Mouse (Mus musculus): ENCODE results near the gene Tac4. TPM values are rescaled to one million over a fixed set of nuclear protein-coding genes. Genes with fewer than 3 reads are reported as not detected.

Tac4 gene
- polyA plus RNA-seq, 1 experiment from 2014 or later, result 0.13 TPM

DNA sequence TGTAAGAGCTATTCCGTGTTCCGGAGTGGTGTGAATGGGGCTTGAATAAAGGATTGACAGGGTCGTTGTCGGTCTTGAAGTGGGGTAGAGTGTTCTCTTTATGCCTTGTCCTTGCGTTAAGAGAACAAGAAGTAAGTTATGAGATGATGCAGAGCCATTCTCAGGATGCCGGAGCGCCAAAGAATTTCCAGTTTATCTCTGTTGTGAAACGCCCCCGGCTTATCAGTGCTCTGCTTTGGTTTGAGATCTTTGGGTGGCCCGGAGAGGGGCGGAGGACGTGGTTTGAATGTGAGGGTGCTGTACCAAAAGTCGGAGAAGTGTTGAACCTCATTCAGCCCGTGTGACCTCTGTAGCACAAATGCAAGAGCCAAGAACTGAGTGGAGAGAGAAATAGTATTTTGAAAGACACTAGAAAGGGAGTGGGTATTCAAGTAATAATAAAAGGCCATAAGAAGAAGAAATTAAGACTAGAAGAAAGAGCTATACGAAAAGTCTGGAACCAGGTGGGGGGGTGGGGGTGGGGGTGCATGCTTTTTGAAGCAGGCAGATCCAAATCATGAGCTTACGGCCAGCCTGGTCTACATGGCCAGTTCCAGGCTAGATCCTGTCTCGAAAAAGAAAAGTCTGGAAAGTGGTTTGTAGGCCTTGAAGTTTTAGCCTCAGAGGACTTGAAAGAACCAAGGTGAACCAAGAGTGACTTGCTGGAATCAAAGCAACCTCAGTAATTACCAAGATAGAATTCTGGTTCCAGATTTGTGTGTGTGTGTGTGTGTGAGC lies 49.5 kb downstream of the Tac4 start:
- no peak for ATAC-seq (replicated peaks; ENCODE audit: insufficient number of reproducible peaks, low FRiP score, low TSS enrichment)
- 6% methylated on average over 17 of the region's 17 CpGs for WGBS (ENCODE audit: insufficient replicate concordance)
- H3K4me2 ChIP-seq, result peak overlapping the region; percentile 68

DNA sequence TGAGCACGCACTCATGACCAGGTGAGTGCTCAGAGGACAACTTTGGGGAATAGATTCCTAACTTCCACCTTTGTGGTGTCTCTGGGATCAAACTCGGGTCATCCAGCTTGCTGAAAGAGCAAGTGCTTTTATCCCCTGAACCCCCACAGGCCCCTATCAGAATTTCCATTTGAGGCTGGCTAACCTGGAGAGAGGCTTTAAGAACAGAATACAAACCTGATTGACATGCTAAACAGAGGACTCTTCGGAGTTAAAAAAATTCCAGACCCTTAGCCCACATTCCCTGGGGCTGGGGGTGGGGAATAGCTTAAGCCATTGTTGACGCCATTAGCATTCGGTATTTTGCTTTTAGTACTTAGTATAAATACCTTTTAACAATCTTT lies 50.1 kb downstream of the Tac4 start:
- Histone ChIP-seq H3K4me1 (ENCODE audit: control insufficient read depth, insufficient read depth, low read length) (peaks cover 14% of the 10 kb centered on the region), H3K4me2 (peak overlapping the region; percentile 68), H3K27me3 (ENCODE audit: control insufficient read depth, insufficient read depth, low read length) (no peaks in the 10 kb centered on the region), H3K27ac (ENCODE audit: low read depth, low read length) (no peak overlapping the region), H3K9ac (ENCODE audit: low read depth, low read length) (peak overlapping the region; percentile 83; the same call in 1 of the 2 replicates), H3K4me3 (ENCODE audit: low read depth, low read length) (peak overlapping the region; percentile 98; the same call in 1 of the 2 replicates), H3K36me3 (ENCODE audit: control insufficient read depth, insufficient read depth, low read length) (no peaks in the 10 kb centered on the region), H3K9me3 (replicated peaks; ENCODE audit: control insufficient read depth, low read length) (no peaks in the 10 kb centered on the region)
- ATAC-seq (replicated peaks; ENCODE audit: insufficient number of reproducible peaks, low FRiP score, low TSS enrichment), result no peak
- 28% methylated on average over 5 of the region's 5 CpGs for WGBS (ENCODE audit: insufficient replicate concordance)

More for the DNA sequence above, 49.5 kb downstream of the Tac4 start:
- Histone ChIP-seq H3K9ac (ENCODE audit: low read depth, low read length) (peak overlapping the region; percentile 83), H3K4me1 (ENCODE audit: control insufficient read depth, insufficient read depth, low read length) (peaks cover 14% of the 10 kb centered on the region), H3K27me3 (ENCODE audit: control insufficient read depth, insufficient read depth, low read length) (no peaks in the 10 kb centered on the region), H3K36me3 (ENCODE audit: control insufficient read depth, insufficient read depth, low read length) (peaks cover 2% of the 10 kb centered on the region; the same call in 1 of the 2 replicates), H3K27ac (ENCODE audit: low read depth, low read length) (peak overlapping the region; percentile 99), H3K4me3 (ENCODE audit: low read depth, low read length) (peak overlapping the region; percentile 98), H3K9me3 (replicated peaks; ENCODE audit: control insufficient read depth, low read length) (no peaks in the 10 kb centered on the region)

DNA sequence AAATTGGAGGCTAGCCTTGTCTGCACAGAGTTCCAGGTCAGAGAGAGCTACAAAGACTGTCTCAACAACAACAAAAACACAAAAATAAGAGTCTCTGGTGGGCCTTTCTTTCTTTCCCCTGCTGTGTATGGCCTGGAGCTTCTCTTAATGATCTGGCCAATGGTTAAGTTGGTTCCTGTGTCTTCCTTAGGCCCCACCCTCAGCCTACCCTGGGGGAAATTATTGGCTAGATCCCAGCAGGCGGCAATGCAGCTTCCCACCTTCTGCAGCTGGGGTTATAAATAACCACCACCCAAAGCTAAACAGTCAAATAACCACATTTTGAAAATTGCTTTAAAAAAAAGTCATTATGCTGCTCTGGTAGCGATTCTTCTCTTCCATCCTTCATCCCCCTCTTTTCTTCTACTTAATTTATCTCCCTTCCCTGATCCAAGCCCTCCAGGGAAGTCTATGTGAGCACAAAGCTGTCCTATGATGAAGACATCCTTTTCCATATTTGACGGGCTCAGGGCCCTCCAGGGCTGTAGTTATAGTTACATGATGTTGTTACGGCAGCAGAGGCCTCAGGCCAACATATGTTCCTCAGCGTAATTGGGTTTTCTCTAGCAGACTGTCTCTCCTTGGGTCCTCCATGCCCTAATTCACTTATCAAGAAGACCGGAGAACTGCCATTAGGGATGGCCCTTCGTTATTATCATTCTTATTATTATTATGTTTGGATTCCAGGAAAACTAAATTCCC lies 54.1 kb downstream of the Tac4 start:
- no peak for ATAC-seq (replicated peaks; ENCODE audit: insufficient number of reproducible peaks, low FRiP score, low TSS enrichment)
- H3K4me2 ChIP-seq, result no peak overlapping the region
- 80% methylated on average over 7 of the region's 7 CpGs for WGBS (ENCODE audit: insufficient replicate concordance)

DNA sequence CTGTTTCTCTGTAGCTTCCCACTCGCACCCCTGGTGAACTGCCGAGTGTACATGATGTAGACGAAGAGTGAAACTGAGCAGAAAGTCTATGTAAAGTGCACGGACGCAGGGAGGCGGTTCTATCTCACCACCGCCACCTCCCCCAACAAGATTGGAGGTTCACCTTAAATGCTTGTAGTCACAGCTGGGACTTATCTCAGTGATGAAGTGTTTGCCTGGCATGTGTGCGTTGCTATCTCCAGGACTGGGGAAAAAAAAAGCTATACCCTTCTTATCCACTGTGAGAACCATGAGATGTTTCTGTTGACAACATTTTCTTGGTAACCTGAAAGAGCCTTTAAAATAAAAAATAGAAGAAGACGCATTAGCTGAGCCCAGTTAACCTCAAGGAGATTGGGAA lies 56.8 kb downstream of the Tac4 start:
- Histone ChIP-seq H3K4me2 (peak overlapping the region; percentile 22; the same call in 1 of the 2 replicates), H3K27me3 (ENCODE audit: control insufficient read depth, insufficient read depth, low read length) (no peaks in the 10 kb centered on the region), H3K27ac (ENCODE audit: low read depth, low read length) (no peak overlapping the region), H3K4me1 (ENCODE audit: control insufficient read depth, insufficient read depth, low read length) (0 out of 2 replicates have a peak, but pooled peaks cover 3% of the 10 kb centered on the region), H3K9me3 (replicated peaks; ENCODE audit: control insufficient read depth, low read length) (no peaks in the 10 kb centered on the region), H3K4me3 (ENCODE audit: low read depth, low read length) (no peak overlapping the region), H3K36me3 (ENCODE audit: control insufficient read depth, insufficient read depth, low read length) (no peaks in the 10 kb centered on the region), H3K9ac (ENCODE audit: low read depth, low read length) (no peak overlapping the region)
- WGBS (ENCODE audit: insufficient replicate concordance), result 56% methylated on average over 9 of the region's 9 CpGs
- ATAC-seq (replicated peaks; ENCODE audit: insufficient number of reproducible peaks, low FRiP score, low TSS enrichment), result 0 out of 2 replicates have a peak, but pooled peaks have one; percentile 31

More for the DNA sequence above, 54.1 kb downstream of the Tac4 start:
- no peak overlapping the region for H3K9ac ChIP-seq (ENCODE audit: low read depth, low read length)
- H3K9me3 ChIP-seq (replicated peaks; ENCODE audit: control insufficient read depth, low read length), result no peaks in the 10 kb centered on the region
- H3K4me1 ChIP-seq (ENCODE audit: control insufficient read depth, insufficient read depth, low read length), result peaks cover 9% of the 10 kb centered on the region; the same call in 1 of the 2 replicates
- no peak overlapping the region for H3K27ac ChIP-seq (ENCODE audit: low read depth, low read length)
- no peaks in the 10 kb centered on the region for H3K27me3 ChIP-seq (ENCODE audit: control insufficient read depth, insufficient read depth, low read length)
- no peaks in the 10 kb centered on the region for H3K36me3 ChIP-seq (ENCODE audit: control insufficient read depth, insufficient read depth, low read length)
- no peak overlapping the region for H3K4me3 ChIP-seq (ENCODE audit: low read depth, low read length)

Other genes with a start within 250 kb of the Tac4 start
- gene Pdk2, start 220.2 kb upstream of the Tac4 start, polyA plus RNA-seq (2014; fragmentation: Nextera tagmentation; extraction: Ambion mirVana), result 45.6 and 53.0 TPM in 2 replicates
- 8.5 and 9.7 TPM in 2 replicates for gene Itga3, start 184.7 kb upstream of the Tac4 start, polyA plus RNA-seq (2014; fragmentation: Nextera tagmentation; extraction: Ambion mirVana)
- 0.30 and 0.40 TPM in 2 replicates for gene Dlx3, start 141.4 kb upstream of the Tac4 start, polyA plus RNA-seq (2014; fragmentation: Nextera tagmentation; extraction: Ambion mirVana)
- not detected in 2 replicates for gene Dlx4, start 115.3 kb upstream of the Tac4 start, polyA plus RNA-seq (2014; fragmentation: Nextera tagmentation; extraction: Ambion mirVana)
- gene Kat7, start 48.7 kb downstream of the Tac4 start, polyA plus RNA-seq (2014; fragmentation: Nextera tagmentation; extraction: Ambion mirVana), result 43.2 and 55.1 TPM in 2 replicates
- 14.3 and 19.4 TPM in 2 replicates for gene Fam117a, start 75.5 kb downstream of the Tac4 start, polyA plus RNA-seq (2014; fragmentation: Nextera tagmentation; extraction: Ambion mirVana)
- 92.4 and 95.9 TPM in 2 replicates for gene Slc35b1, start 123.2 kb downstream of the Tac4 start, polyA plus RNA-seq (2014; fragmentation: Nextera tagmentation; extraction: Ambion mirVana)
- gene Spop, start 152.6 kb downstream of the Tac4 start, polyA plus RNA-seq (2014; fragmentation: Nextera tagmentation; extraction: Ambion mirVana), result 81.2 and 82.3 TPM in 2 replicates

All from heart, embryonic 11.5 days (tissue).